Mouse (Mus musculus) thymus, postnatal 14 days (tissue): ENCODE measurements around the gene Taf1.
A peak's percentile ranks its signal among the peaks of the same experiment; 100 is the strongest.

Experiments used
- DNase-seq: peaks from one replicate; pipeline ENCODE4 v3.0.0; 2021

Gene Taf1

DNA sequence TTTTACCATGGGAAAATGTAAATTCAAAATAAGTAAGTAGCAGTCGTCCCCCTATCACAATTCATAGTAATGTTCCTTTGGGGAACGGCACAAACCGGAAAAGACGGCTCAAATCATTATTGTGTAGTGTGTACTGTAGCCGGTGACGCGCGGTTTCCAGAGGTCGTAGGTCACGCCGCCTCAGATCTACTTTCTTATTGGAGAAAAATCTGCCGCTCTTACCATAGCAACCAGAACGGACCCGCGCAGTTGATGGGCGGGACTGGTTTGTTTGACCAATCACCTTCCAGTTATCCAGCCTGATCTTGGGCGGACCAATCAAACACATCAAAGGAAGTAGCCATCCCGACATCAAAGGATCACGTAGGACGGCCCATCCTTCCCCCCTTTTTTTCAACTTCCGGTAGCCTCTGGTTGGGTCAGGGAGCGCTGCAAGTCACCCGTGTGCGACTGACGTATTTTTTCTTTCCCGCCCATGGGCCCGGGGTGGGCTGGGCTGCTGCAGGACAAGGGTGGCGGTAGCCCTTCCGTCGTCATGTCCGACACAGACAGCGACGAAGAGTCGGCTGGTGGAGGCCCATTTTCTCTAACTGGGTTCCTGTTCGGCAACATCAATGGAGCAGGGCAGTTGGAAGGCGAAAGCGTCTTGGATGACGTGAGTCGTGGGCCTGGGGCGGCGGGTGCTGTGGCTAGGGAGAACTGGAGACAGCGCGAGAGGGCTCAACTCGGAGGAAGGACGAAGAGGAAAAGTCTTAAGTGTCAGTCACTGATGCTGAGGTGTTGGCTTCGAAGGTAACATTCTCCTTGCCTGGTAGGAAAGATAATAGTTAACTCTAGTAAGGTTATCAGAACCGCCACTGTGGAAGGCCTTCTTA lies at the start of gene Taf1:
Gene Taf1 (plus strand): TSS at position 388 of the 875 bp plus-strand sequence.
- peak; percentile 88 for DNase-seq

DNA sequence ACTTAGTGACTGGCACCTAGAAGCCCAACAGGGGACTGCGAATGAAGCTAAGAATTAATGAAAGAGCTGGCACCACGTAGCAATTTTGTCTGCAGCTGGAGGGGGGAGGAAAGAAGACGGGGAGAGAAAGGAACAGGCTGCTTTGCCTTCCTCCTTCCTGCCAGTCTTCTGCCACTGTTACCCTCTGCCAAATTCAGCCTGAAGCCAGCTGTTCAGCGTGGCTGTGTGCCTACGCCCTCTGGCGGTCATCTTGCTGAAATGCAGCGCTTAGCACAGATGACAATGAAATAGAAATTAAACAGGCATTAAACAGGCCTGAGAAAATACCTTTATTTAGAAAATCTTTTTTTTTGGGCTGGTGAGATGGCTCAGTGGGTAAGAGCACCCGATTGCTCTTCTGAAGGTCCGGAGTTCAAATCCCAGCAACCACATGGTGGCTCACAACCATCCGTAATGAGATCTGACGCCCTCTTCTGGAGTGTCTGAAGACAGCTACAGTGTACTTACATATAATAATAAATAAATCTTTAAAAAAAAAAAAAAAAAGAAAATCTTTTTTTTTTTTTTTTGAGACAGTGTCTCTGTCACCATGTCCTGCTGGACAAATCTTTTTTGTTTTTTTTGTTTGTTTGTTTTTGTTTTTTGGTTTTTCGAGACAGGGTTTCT lies 45.9 kb upstream of the Taf1 start:
- DNase-seq, result peak; percentile 56

- DNase-seq, result peak; percentile 39
These were observed 27.9 kb upstream of the Taf1 start for GRCm38 (mm10) chrX:101504636-101505035.

GRCm38 (mm10) chrX:101515710-101516109 lies 16.8 kb upstream of the Taf1 start:
- DNase-seq, result no peak

GRCm38 (mm10) chrX:101518006-101518405 lies 14.5 kb upstream of the Taf1 start:
- DNase-seq, result no peak

GRCm38 (mm10) chrX:101522027-101522426 lies 10.5 kb upstream of the Taf1 start:
- no peak for DNase-seq

DNA sequence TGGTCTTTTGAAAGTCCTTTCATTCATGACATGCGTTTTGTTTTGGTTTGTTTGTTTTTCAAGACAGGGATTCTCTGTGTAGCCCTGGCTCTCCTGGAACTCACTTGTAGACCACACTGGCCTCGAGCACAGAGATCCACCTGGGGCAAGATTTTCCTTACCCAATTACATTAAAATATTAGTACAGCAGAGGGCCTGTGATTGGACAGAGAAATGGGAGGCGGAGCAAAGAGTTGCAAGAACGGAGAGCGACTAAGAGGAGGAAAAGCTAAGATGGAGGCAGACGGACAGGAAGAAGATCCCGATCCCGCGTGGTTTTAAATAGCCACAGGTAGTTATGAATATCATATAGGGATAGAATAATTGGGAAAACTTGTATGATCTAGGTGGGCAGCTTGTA lies 5.2 kb upstream of the Taf1 start:
- peak; percentile 14 for DNase-seq

DNA sequence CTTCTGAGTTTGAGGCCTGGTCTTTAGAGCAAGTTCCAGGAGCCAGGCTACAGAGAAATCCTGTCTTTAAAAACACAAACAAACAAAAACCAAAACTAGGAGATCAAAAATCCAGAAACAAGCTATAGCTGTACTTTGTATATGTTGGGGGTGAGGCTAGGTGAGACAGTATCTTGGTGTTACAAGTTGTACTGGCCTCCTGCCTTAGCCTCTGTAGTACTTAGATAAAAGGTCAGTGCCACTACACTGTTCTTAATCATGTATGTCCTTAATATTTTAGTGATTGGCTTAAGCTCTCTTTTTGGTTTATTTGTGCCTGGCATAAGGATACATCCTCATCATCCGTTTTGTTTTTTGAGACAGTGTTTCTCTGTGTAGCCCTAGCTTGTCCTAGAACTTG lies 52.9 kb downstream of the Taf1 start:
- no peak for DNase-seq

DNA sequence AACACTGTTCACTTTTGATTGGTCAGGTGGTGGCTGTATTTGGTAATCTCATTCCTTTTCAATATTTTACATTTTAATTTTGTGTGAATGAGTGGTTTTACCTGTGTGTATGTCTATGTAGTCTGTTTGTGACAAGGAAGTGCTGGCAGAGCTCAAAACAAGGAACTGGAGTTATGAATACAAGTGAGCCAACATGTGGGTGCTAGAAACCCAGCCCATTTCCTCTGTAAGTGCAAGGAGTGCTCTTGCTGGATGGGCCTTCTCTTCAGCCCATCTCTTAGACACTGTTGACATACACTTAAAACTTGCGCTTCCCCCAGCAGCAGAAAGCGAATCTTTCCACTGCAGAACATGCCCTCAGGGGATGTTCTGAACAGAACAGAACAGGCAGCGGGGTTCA lies 83.6 kb downstream of the Taf1 start:
- no peak for DNase-seq

DNA sequence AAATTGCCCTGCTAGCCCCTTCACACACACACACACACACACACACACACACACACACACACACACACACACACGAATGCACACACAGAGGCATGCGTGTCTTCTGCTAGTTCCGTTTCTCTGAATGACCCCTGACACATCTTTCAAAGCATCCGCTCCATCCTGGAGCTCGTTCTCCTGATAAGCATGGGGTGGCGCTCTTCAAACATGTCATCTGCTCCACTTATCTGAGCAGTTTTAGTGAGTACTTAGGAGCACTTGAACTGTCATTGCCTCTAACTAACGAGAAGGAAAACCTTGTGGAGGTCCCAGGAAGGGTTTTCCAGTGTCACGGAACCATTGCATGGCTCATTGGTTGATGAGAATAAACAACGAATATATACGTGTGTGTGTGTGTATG lies 85.4 kb downstream of the Taf1 start:
- DNase-seq, result no peak

GRCm38 (mm10) chrX:101620317-101620716 lies 87.8 kb downstream of the Taf1 start:
- no peak for DNase-seq

- DNase-seq, result no peak
These were observed 90.0 kb downstream of the Taf1 start for GRCm38 (mm10) chrX:101622539-101622938.

DNA sequence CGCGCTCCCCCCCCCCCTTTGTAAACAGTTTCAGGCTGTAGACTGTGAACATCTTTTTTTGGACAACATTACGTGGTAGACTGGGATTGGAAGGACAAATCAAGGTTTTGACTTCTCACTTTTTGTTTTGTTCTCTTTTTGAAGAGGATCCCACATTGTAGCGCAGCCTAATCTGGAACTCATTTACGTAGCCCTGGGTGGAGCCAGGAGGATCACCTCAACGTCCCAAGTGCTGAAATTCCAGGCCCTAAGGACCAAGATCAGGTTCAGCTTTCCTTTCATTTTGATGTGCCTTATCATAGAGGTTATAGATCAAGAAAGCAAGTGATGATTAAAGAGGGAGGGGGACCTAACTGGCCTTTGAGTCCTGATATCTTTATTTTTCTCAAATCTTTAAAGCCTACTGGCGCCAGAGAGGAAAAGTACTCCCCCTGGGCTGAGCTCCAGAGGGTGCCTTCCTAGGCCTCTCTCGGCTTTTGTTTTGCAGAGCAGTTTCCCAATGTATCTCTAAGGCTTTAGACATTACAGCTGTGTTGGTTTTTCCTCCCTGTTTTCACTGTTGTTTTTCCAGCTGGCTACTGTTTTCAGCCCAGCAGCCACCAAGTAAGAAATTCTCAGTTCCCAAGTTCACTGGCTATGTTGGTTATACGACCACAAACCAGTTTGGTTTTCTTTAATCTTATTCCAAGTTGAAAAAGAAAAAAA lies 104.4 kb downstream of the Taf1 start:
- no peak for DNase-seq

DNA sequence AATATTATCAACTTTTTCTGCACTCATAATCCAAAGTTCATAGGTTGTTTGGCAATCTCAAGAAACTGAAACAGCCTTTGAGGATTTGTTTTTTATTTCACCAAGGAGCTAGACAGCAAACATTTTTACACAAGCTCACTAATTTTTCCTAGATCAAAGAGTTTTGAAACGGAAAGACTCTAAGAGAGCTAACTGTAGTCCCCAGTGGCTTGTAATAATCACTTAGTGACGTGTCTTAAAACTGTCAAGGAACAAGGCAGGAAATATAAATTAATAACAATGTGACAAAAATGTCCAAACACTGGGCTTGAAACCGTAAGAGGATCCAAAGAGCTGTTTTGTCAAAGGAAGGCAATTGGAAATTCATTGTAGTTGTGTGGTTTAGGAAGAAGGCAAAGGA lies 106.3 kb downstream of the Taf1 start:
- no peak for DNase-seq

DNA sequence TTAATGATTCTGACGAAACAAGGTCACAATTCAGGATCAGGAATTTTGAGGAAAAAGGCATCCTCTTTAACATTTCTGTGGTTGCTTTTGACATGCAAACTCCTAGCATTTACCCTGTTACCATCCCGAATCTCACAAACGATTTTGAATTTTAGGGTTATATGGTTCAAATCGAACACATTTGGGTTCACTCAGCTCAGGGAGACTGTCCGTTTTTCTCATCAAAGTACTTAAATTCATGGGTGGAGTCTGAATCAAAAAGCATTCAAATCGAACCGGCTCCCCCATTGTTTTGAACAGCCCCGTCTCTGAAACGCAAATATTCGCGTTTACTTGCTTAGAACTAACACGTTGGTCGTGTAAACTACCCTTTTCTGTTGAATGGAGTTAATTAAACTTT lies 106.8 kb downstream of the Taf1 start:
- peak; percentile 21 for DNase-seq

- peak; percentile 89 for DNase-seq
These were observed 107.2 kb downstream of the Taf1 start, which contains the start of gene Ogt for GRCm38 (mm10) chrX:101639741-101640166. Gene Ogt (plus strand): TSS chrX:101640060.

DNA sequence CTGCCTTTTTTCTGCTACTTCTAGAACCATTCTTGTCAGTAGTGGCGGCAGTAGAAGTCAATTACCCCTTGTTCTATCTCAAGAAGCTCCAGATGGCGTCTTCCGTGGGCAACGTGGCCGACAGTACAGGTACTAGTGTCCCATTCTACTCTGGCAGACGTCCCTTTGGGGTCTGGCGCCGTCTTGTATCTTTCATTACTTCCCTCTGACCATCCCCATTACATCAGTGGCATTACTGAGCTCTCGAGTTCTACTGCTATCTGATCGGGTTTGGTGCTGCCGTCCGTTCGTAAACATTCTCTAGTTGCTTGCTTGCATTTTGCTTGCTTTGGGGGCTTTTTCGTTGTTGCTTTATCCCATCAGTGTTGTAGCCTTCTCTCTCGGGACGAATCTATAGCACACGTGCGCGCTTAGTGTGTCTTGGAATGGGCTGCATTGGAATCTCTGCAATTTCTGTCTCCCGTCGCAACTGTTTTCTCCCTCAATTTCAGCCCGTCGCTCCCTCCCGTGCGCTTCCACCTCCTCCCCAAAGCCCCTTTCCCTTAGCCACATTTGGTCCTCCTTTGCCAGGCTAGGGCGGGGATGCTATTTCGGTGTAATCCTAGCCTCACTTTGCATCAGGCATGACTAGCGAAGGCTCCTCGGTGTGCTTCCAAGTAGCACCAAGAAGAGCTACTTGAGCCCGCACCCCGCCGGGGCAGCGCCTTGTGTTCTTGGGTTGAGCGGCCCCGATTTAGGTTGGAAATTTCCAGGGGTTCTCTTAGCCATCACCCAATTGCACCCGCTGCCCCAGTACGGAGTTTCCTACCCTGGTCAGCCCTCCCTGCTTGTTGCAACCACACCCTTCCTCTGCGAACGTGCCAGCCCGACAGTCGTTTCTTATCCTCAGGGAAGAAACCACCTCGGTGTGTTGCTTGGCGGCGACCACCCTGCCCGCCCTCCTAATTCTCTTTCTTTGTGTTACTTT lies 107.9 kb downstream of the Taf1 start:
- DNase-seq, result peak; percentile 45

- DNase-seq, result no peak
These were observed 108.6 kb downstream of the Taf1 start for GRCm38 (mm10) chrX:101641161-101641530.

DNA sequence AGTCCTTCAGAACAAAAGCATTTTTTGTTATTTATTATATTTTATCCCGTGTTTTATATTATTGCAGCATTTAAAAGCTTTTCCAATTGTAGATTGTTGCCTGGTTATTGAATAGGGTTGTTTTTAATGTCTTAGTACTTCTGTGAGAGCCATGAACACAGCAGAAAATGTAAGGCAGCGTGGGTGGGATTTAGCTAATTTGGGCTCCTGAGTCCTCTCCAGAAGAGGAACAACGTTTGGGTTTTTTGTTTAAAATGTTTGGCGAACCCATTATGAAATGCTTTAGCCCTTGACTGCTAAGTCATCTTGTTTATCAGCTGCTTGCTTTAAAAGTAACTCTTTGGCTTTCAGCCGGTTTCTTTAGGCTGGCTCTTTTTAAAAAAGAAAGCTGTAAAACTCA lies 109.6 kb downstream of the Taf1 start:
- no peak for DNase-seq

DNA sequence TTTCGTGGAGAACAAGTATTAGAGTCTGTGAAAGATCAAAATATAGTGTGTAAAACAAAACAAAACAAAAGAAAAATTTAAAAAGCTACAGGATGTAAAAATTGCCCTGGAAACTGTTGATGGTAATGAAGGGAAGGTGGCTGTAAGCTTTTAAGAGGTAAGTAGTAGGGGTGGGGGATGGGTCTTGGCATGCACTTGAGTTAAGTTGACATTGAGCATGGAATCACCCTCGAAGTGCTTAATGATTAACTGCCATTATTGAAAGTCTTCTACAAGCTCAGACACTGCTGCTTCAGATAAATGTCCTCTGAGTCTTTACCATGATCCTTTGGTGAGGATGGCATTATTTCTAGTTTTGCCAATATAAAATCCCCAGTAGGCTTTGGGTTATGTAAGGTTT lies 112.8 kb downstream of the Taf1 start:
- no peak for DNase-seq

GRCm38 (mm10) chrX:101646621-101647020 lies 114.1 kb downstream of the Taf1 start:
- DNase-seq, result no peak
